Mouse (Mus musculus): ENCODE data around the gene Edil3. TPM values are rescaled to one million over a fixed set of nuclear protein-coding genes. Genes with fewer than 3 reads are reported as not detected.

Gene Edil3
- polyA plus RNA-seq, 1 experiment: 0.30 TPM

DNA sequence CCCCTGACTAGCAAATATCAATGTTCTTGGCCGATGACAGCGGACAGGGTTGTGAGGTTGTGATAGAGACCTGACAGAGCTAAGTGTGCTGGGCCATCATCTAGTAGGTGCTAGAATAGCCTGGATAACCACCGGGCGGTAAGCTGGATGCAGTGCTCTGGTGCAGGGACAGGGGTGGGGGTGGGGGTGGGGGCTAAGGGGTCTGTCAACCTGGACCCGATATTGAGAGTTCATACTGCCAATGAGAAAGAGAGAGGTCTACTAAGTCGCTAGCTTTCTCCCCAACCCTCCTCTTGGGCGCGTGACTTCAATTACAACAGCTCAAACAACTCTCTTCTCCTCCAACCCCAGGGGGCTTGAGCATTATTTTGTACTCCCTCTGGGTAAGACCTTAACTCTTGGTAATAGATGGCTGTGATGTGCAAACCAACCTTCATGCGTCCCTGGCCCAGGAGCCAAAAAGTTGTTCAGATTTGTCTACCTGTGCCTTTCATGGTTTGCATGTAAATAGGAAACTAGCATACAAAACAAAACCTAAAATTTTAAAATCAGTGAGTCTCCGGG, 1.1 kb downstream of the Edil3 start:
- Histone ChIP-seq H3K36me3 (ENCODE audit: control insufficient read depth, insufficient read depth, low read length) (no peaks in the 10 kb centered on the region), H3K27ac (ENCODE audit: insufficient read depth, low read depth, low read length) (no peak overlapping the region), H3K4me3 (ENCODE audit: low read depth, low read length) (peak overlapping the region; percentile 57; the same call in 1 of the 2 replicates), H3K27me3 (ENCODE audit: control insufficient read depth, insufficient read depth, low read length) (no peaks in the 10 kb centered on the region), H3K4me1 (ENCODE audit: control insufficient read depth, insufficient read depth, insufficient read length, low read length) (no peaks in the 10 kb centered on the region)
- 33% methylated on average over 10 of the region's 10 CpGs for WGBS
- TF ChIP-seq POLR2A (IDR thresholded peaks at IDR 0.05; ENCODE audit: low read depth, low read length) (no peak), CTCF (IDR thresholded peaks at IDR 0.05; ENCODE audit: extremely low read depth, insufficient read length, insufficient replicate concordance, low read depth, low read length) (no peak)

DNA sequence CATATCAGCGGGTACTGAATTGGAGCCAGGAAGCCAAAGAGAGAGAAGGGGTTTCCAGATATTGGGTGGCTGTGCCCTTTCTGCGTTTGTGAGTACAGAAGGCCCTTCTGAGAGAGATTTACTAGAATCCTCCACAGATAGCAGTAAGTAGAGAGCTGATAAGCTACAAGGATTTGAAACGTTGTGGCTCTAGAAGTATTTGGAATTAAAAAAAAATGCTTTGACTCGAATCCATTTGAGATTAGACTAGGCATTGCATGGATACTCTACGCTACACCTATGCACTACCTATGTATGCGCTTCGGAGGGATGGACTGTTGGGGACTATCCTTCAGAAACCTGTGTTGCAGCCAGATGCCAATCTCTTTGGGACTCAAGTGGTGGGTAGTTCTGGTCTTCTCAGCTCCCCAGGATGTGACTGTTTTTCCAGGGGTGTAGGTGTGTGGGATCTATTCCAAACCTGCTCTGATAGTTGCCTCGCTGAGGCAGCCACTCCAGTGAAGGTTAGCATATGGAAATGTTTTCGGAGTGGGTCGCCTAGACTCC, 1.8 kb downstream of the Edil3 start:
- Histone ChIP-seq H3K27ac (ENCODE audit: insufficient read depth, low read depth, low read length) (no peak overlapping the region), H3K36me3 (ENCODE audit: control insufficient read depth, insufficient read depth, low read length) (no peaks in the 10 kb centered on the region), H3K4me3 (ENCODE audit: low read depth, low read length) (no peak overlapping the region), H3K27me3 (ENCODE audit: control insufficient read depth, insufficient read depth, low read length) (no peaks in the 10 kb centered on the region), H3K4me1 (ENCODE audit: control insufficient read depth, insufficient read depth, insufficient read length, low read length) (no peaks in the 10 kb centered on the region)
- TF ChIP-seq POLR2A (IDR thresholded peaks at IDR 0.05; ENCODE audit: low read depth, low read length) (no peak), CTCF (IDR thresholded peaks at IDR 0.05; ENCODE audit: extremely low read depth, insufficient read length, insufficient replicate concordance, low read depth, low read length) (no peak)
- WGBS: 26% methylated on average over 10 of the region's 10 CpGs

DNA sequence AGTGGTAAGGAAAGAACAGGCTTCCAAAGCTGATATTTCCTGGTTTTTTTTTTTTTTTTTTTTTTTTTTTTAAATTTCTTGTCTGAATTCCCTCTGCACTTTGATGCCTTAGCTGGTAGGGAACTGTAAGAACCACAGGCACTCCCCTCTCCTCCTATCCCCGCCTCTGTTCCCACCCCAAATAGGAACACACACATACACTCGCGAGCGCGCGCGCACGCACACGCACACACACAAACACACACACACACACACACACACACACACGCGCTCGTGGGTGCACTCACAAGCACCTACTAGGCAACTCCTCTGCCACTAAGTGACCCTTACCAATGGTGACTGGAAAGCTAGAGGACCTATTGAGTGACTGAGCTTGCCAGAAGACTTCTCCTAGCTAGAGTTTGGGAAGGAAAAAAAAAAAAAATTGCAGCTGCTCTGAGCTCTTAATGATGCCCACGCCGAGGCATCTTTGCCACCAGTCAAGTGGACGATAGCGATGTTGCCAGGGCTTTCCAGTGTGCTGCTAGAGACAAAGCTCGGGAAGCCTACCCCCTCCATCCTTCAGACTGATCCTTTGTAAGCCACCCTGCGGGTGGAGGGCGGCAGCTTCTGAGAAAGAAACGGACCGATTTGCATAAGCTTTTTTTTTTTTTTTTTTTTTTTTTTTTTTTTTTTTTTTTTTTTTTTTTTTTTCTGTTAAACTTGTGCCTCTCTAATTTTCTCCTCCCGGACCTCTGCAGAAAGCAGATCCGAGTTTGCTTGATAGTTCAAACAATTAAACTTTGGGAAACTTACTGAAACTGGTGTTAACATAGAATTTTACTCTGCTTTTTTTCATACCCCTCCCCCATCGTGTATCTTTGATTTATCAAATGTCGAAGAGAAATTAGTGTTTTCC, 2.5 kb downstream of the Edil3 start:
- Histone ChIP-seq H3K27ac (ENCODE audit: insufficient read depth, low read depth, low read length) (no peak overlapping the region), H3K4me1 (ENCODE audit: control insufficient read depth, insufficient read depth, insufficient read length, low read length) (no peaks in the 10 kb centered on the region), H3K4me3 (ENCODE audit: low read depth, low read length) (peak overlapping the region; percentile 38), H3K27me3 (ENCODE audit: control insufficient read depth, insufficient read depth, low read length) (no peaks in the 10 kb centered on the region), H3K36me3 (ENCODE audit: control insufficient read depth, insufficient read depth, low read length) (no peaks in the 10 kb centered on the region)
- TF ChIP-seq CTCF (IDR thresholded peaks at IDR 0.05; ENCODE audit: extremely low read depth, insufficient read length, insufficient replicate concordance, low read depth, low read length) (no peak), POLR2A (IDR thresholded peaks at IDR 0.05; ENCODE audit: low read depth, low read length) (no peak)
- 3% methylated on average over 25 of the region's 25 CpGs for WGBS

DNA sequence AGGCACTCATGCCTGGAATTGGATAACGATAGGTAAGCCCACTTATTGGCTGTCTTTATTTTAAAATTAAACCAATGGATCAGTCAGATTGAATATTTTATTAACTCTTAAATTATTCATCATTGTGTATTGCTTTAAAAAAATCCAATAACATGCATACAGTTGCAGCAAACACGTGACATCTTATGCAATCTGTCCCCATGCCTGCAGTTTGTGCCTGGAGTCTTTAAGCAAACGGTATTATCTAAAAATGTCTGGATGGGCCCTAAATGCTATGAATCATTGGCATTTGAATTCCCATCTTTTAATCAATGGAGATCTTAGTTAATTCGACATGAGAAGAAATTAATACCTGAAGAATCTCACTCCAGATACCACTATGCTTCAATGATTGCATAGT, 3.2 kb downstream of the Edil3 start:
- no peaks in the 10 kb centered on the region for H3K4me1 ChIP-seq (ENCODE audit: control insufficient read depth, insufficient read depth, insufficient read length, low read length)
- no peak overlapping the region for H3K4me3 ChIP-seq (ENCODE audit: low read depth, low read length)
- no peaks in the 10 kb centered on the region for H3K36me3 ChIP-seq (ENCODE audit: control insufficient read depth, insufficient read depth, low read length)
- no peak overlapping the region for H3K27ac ChIP-seq (ENCODE audit: insufficient read depth, low read depth, low read length)
- 30% methylated on average over 4 of the region's 4 CpGs for WGBS
- TF ChIP-seq CTCF (IDR thresholded peaks at IDR 0.05; ENCODE audit: extremely low read depth, insufficient read length, insufficient replicate concordance, low read depth, low read length) (no peak), POLR2A (IDR thresholded peaks at IDR 0.05; ENCODE audit: low read depth, low read length) (no peak)
- H3K27me3 ChIP-seq (ENCODE audit: control insufficient read depth, insufficient read depth, low read length): no peaks in the 10 kb centered on the region

DNA sequence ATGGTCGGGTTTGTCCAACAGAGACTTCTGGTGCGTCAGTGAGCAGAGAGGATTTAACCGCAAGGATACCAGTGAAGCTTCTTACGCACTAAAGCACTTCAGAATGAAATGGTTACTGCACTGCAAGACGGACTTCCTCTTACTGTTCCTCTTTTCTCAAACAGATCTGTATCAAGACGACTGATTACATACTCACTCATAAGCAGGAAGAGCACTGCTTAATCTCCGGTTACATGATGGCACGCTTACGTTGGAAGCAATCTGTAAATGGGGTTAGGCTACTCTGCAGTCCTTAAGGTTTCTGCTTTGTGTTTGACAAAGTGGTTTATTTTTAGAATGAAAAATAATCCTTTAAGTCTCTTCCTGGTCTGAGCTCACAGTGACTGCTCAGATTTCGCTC, 7.1 kb downstream of the Edil3 start:
- Histone ChIP-seq H3K4me3 (ENCODE audit: low read depth, low read length) (no peak overlapping the region), H3K4me1 (ENCODE audit: control insufficient read depth, insufficient read depth, insufficient read length, low read length) (no peaks in the 10 kb centered on the region), H3K36me3 (ENCODE audit: control insufficient read depth, insufficient read depth, low read length) (no peaks in the 10 kb centered on the region), H3K27me3 (ENCODE audit: control insufficient read depth, insufficient read depth, low read length) (no peaks in the 10 kb centered on the region), H3K27ac (ENCODE audit: insufficient read depth, low read depth, low read length) (no peak overlapping the region)
- TF ChIP-seq POLR2A (IDR thresholded peaks at IDR 0.05; ENCODE audit: low read depth, low read length) (no peak), CTCF (IDR thresholded peaks at IDR 0.05; ENCODE audit: extremely low read depth, insufficient read length, insufficient replicate concordance, low read depth, low read length) (no peak)
- 57% methylated on average over 10 of the region's 10 CpGs for WGBS

DNA sequence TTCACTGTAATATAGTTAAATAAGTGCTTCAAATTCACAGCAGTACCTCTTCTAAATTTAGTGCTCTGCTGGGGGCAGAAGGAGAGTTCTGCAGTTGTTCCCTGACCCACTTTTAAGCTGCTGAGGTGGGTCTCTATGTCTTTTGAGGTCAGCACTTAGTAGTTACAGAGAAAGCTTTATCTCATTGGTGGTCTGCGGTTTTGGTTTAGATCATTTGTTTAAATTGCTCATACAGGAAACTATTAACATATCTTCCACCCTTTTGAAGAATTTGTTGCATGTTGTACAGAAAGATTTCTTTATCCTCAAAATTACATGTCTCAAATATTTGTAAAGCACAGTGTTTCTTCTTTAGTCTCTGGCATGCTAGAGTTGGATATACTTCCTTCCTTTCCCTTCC, 12.5 kb downstream of the Edil3 start:
- no peaks in the 10 kb centered on the region for H3K4me1 ChIP-seq (ENCODE audit: control insufficient read depth, insufficient read depth, insufficient read length, low read length)
- no peaks in the 10 kb centered on the region for H3K36me3 ChIP-seq (ENCODE audit: control insufficient read depth, insufficient read depth, low read length)
- no peaks in the 10 kb centered on the region for H3K27me3 ChIP-seq (ENCODE audit: control insufficient read depth, insufficient read depth, low read length)
- H3K4me3 ChIP-seq (ENCODE audit: low read depth, low read length): no peak overlapping the region
- H3K27ac ChIP-seq (ENCODE audit: insufficient read depth, low read depth, low read length): no peak overlapping the region
- TF ChIP-seq POLR2A (IDR thresholded peaks at IDR 0.05; ENCODE audit: low read depth, low read length) (no peak), CTCF (IDR thresholded peaks at IDR 0.05; ENCODE audit: extremely low read depth, insufficient read length, insufficient replicate concordance, low read depth, low read length) (no peak)
- 73% methylated on average over 1 of the region's 1 CpGs for WGBS

DNA sequence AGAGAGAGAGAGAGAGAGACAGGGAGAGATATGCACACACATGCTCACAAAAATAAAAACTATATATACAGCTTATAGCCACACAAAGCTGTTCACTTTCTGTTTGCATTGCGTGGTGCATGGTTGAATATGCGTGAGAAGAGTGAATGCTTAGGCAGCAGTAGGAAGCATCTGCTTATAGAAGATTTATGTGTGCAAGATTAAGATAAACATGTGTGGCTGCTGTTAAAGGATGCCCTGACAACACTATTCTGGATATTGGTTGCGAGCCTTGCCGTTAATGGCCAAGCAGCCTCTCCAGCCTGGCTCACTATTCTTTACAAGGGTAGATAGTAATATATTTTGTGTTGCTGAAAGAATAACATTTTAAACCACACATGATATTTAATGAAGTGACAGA, 28.5 kb downstream of the Edil3 start:
- no peaks in the 10 kb centered on the region for H3K36me3 ChIP-seq (ENCODE audit: control insufficient read depth, insufficient read depth, low read length)
- TF ChIP-seq POLR2A (IDR thresholded peaks at IDR 0.05; ENCODE audit: low read depth, low read length) (no peak), CTCF (IDR thresholded peaks at IDR 0.05; ENCODE audit: extremely low read depth, insufficient read length, insufficient replicate concordance, low read depth, low read length) (no peak)
- WGBS: 69% methylated on average over 4 of the region's 4 CpGs

More for the DNA sequence above, 28.5 kb downstream of the Edil3 start:
- no peaks in the 10 kb centered on the region for H3K4me1 ChIP-seq (ENCODE audit: control insufficient read depth, insufficient read depth, insufficient read length, low read length)
- no peak overlapping the region for H3K4me3 ChIP-seq (ENCODE audit: low read depth, low read length)
- H3K27ac ChIP-seq (ENCODE audit: insufficient read depth, low read depth, low read length): no peak overlapping the region
- H3K27me3 ChIP-seq (ENCODE audit: control insufficient read depth, insufficient read depth, low read length): no peaks in the 10 kb centered on the region

Data from small intestine, adult 2 months (tissue).